Mouse (Mus musculus) thymus, postnatal 14 days (tissue): ENCODE results near the gene Ppdpf.

Experiments used
- DNase-seq: peaks from one replicate; pipeline ENCODE4 v3.0.0; 2021

Ppdpf gene

GRCm38 (mm10) chr2:181220361-181220760 lies 33.3 kb downstream of the Ppdpf start:
- peak; percentile 28 for DNase-seq

- no peak for DNase-seq
Measured at GRCm38 (mm10) chr2:181224994-181225393, 37.9 kb downstream of the Ppdpf start.

GRCm38 (mm10) chr2:181227122-181227521 lies 40.1 kb downstream of the Ppdpf start:
- DNase-seq = no peak

- no peak for DNase-seq
Measured at GRCm38 (mm10) chr2:181228335-181228734, 41.3 kb downstream of the Ppdpf start.

GRCm38 (mm10) chr2:181231171-181231570 lies 44.1 kb downstream of the Ppdpf start:
- DNase-seq = no peak

- peak; percentile 3 for DNase-seq
Measured at GRCm38 (mm10) chr2:181233443-181233842, 46.4 kb downstream of the Ppdpf start.

GRCm38 (mm10) chr2:181234680-181235079 lies 47.6 kb downstream of the Ppdpf start:
- no peak for DNase-seq

GRCm38 (mm10) chr2:181235681-181236566 lies 48.9 kb downstream of the Ppdpf start:
- no peak for DNase-seq

GRCm38 (mm10) chr2:181237251-181238014 lies 50.4 kb downstream of the Ppdpf start:
- no peak for DNase-seq

- no peak for DNase-seq
Measured at GRCm38 (mm10) chr2:181238091-181238610, 51.1 kb downstream of the Ppdpf start.
